Mouse (Mus musculus) kidney, postnatal 10 days (tissue): ENCODE measurements around the gene Tjp3.

ENCODE experiments used
- DNase-seq: peaks from one replicate; pipeline ENCODE4 v3.0.0; 2021; ENCODE audit warnings: mixed read lengths

Tjp3 gene

DNA sequence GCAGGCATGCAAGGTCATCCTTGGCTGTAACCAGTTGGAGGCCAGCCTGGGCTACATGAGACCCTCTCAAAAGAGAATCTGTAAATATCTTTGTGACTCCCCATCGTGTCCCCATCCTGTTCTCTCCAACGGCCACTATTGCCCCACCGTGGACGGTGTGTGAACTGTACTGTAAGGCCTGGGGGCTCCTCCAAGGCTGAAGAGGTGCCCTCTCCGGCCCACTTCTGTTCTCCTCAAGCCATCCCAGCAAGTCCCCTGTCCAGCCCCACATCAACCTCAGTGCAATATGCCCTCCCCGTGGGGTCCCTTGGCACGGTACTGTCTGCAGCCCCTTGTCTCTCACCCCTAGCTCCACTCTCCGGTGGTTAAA, 27.9 kb upstream of the Tjp3 start:
- DNase-seq = no peak

DNA sequence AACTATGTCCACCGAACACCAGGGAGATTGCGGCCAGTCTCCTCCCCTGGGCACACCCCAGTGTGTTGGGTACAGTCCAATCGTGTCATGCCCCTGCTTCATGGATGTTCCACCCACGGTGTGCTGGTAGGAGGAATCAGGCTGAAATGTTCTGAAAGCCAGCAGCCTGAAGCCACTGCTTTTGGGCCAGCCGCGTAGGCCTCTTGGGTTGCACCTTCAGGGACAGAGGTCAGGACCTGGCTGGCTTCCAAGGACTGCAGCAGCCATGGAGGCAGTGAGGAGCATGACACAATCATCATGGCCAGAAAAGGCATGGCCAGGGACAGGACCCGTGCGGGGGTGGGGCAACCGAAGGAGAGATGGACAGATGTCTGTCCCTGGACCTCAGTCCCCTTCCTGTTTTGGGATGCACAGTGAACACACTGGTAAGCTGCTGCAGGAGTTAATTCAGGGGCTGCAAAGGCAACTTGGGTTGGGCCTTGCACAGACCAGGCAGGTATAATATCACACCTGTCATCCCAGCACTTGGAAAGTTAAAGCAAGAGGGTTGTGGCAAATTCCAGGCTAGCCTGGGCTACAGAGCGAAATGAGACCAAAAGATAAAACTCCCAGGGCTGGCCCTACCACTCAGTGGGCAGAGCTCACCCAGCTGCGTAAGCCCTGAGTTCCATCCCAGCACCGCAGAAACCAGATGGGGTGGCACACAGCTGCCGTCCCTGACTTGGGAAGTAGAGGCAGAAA, 27.4 kb upstream of the Tjp3 start:
- DNase-seq = peak; percentile 73

DNA sequence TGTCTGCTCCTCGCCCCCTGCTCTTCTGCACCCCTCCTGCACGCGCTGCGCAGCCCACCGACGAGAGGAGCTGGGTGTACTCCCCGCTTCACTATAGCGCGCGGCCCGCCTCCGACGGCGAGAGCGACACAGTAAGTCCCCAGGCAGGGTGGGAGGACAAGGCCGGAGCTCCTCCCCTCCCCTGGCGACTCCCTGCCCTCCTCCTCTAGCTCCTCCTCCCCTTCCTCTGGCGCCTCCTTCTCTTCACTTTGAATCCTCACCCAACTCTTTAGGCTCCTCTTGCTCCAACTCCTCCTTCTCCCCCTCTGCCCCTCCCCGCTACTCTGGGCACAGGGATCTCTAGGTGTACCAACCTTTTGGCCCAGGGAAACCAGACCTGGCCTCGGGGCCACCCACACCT, 25.9 kb upstream of the Tjp3 start:
- DNase-seq = peak; percentile 85

DNA sequence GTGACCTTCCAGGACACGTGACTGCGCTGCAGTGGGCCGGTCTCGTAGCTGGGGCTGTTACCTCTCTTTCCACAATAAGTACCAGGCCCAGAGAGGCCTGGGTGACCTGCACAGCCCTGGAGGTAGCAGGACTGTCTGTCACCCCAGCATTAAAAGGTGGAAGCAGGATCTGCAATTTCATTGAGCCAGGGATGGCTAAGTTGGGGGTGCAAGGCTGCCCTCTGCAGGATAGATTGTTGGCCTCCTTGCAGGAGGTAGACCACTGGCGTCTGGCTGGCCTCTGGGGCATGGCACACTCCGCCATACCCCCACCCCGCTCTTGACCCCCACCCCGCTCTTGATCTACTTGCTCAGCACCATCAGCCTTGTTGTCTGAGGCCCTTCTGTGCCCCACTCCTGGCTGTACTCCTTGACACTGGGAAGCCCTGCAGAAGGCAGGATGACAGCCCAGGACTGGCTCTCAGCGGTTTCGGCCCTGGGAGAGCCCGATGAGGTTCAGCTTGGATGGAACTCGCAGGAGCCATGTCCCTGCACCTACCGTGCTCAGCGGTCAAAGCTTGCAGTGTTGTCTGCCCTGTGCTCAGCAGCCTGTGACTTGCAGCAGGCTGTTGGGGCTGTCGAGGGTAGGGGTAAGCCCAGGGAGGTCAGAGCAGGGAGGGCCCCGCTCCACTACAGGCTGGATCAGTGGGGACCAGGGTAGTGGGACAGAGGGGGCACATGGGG, 25.1 kb upstream of the Tjp3 start:
- peak; percentile 72 for DNase-seq

DNA sequence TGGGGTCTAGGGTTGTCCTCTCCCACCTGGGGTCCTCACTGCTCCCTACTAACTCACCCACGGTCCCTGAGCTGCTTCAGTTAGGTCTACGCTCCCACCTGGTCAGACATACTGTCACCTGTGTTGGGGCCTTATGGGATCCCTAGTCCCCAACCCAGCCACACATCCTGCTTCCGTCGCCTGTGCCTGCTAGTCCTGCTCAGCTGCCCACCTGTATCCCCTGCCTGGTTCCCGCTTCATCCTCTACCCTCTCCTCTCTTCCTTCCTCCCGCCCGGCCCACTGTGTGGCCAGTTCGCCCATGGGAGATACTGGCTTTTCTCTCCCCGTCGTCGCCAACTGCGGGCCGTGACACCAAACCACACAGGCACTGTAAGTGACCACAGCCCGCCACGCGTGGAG, 24.2 kb upstream of the Tjp3 start:
- DNase-seq = no peak

DNA sequence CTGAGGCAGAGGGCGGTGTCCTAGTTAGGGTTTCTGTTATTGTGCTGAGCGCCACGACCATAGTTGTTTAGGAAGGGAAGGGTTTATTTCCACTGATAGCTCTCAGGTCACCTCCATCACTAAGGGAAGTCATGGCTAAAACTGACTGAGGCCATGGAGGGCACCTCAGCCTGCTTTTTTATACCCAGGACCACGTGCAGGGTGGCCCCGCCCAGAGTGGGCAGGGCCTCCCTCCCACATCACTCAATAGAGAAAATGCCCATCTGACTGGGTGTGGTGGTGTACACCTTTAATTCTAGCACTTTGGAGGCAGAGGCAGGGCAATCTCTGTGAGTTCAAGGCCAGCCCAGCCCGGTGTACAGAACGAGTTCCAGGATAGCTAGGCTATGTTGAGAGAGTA, 22.8 kb upstream of the Tjp3 start:
- DNase-seq = no peak

DNA sequence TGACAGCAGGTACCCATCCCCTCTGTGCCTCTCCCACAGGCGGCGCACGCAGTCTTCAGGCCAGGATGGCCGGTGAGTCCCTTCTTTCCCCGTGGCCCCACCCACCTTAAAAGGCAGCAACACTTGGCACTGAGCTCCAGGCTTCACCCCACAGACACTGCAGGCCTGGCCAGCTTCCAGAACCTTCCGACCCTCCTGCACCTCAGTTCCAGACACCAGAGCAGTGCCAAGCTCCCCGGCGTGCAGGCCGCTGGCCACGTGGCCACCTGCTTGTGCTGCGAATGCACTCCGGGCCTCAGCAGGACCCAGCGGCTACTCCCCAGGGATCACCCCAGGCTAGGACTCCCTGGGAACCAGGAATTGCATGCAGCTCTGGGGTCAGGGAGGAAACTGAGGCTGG, 22.2 kb upstream of the Tjp3 start:
- no peak for DNase-seq

DNA sequence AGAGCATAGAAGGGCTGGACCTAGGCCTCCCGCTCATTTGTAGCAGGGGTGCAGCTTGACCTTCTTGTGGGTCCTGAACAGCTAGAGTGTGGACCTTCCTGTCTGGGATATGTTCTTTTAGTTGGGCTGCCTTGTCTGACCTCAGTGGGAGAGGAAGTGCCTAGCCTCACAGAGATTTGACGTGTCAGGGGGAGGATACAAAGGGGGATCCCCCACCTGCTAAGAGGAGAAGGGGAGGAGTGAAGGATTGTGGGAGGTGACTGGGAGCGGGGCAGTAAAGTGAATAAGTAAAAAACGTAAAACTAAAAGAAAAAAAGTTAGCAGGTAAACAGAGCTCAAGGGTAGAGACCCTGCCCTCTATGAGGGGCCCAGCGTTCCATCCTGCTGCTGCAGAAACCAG, 18.2 kb upstream of the Tjp3 start:
- DNase-seq = no peak

DNA sequence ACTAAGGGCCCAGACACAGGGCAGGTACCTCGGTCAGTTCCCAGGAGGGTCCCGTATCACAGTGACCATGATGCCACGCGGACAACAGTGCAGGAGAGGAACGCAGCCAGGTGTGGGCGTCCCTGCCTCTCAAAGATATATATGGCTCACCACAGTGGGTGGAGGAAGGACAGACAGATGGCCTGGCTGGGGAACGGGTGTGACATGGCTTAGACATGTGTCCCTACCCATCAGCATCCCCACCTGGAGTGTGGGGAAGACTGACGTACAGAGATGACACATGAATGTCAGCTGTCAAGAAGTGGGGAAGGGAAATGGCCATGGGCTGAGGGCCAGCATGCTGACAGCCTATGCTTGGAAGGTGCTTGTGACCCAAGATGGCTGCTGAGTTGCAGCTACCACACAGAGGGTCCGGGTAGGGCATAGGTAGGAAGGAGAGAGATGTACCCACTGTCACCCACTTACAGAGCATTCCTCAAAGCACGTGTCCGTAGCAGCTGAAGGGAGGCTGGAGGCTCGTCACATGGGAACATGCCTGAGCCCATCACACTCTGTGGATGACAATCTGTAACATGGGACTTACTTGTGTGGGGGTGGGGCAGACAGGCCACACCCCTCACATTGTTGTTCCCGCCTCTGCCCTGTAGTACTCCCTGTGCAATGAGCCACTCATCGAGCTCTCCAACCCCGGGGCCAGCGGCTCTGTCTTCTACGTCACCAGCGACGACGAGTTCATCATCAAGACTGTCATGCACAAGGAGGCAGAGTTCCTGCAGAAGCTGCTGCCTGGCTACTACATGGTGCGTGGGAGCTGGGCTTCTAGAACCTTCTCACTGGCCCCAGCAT, 15.7 kb upstream of the Tjp3 start:
- DNase-seq = no peak

DNA sequence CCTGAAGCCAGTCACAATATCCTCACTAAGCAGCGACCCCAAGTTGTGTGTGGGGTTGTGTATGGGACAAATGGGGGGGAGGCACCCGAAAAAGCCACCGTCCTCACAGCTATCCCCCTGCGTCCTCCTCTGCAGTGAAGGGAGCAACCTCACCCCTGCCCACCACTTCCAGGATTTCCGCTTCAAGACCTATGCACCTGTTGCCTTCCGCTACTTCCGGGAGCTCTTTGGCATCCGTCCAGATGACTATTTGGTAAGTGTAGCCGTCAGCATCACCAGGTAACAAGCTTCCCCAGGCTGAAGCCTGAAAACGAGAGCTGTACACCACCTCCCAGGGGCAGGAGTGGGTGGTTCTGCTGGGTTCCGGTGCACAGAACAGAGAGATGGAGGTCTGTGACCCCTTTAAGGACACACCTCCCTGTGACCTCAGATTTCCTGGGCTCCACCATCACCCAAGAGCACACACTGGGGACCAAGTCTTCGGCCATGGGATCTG, 14.8 kb upstream of the Tjp3 start:
- DNase-seq = no peak

DNA sequence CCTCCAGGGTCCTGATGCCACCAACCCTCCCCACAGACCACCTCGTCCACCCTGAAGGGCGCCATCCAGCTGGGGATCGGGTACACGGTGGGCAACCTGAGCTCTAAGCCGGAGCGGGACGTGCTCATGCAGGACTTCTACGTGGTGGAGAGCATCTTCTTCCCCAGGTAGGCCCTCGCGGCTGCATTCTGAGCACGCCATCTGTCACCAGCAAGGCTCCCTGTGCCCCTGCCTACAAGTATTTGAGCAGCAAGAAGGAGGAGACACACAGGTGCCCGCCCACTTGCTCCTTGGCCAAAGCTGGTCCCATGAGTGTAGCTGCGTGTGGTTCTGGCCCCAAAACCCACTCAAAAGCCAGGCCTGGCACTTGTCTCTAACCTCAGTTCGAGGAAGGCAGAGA, 14.3 kb upstream of the Tjp3 start:
- DNase-seq = no peak

DNA sequence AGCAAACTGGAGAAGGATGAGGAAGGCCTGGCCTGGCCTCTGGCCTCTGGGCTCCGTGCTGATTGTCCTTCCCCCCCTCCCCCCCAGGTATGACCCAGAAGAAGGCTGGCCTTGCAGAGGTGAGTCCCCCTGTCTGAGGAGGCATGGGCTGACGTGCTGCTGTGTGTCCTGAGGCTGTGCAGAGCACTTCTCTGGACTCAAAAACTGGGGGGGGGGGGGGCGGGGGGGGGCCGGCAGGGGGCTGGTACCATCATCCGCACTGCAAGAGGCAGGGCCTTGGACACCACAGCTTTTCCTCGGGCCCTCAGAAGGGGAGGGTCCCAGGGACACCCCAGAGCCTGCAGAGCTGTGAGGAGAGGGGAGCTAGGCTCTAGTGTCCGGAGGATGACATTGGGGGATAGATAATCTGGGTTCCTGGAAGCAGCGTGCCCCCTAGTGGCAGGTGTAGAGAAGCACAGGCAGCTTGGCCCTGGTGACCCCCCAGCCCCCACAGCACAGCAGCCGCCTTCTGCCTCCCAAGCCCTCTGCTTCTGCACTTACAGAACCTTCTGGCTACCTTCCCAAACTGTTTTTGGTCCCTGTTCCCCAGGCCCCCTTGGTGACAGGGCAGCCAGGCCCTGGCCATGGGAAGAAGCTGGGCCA, 13.3 kb upstream of the Tjp3 start:
- peak; percentile 69 for DNase-seq

DNA sequence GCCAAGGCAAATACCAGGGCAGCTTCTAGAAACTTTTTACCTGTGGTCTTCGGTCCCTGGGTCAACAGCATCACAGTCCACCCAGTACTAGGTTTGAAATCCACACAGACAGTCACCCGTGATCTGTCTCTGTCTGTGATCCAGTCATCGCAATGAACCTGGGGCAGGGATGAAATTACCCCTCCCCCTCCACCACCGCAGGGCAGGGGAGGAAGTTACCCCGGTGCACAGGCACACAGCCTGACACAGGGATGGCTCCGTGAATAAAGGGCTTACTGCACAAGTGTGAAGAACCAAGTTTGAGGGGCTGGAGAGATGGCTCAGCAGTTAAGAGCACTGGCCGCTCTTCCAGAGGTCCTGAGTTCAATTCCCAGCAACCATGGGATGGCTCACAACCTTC, 12.4 kb upstream of the Tjp3 start:
- DNase-seq = no peak

DNA sequence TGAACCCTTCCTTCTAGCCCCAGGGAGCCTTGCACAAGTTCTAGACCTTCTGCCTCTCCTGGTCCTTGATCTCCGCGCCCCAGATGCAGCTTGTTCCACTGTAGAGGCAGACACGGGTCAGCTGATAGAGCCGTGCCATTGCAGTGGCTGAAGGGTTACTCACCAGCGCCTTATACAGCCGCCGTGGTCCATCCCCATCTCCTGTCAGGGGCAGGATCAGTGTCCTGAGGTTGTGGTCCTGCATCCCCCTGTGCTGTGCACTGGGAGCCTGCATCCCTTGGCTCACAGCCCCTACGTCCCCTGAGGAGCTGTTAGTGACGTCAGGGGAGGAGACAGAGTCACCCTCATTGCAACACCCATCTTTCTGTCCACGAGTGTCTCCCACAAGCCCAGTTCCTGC, 11.9 kb upstream of the Tjp3 start:
- no peak for DNase-seq

DNA sequence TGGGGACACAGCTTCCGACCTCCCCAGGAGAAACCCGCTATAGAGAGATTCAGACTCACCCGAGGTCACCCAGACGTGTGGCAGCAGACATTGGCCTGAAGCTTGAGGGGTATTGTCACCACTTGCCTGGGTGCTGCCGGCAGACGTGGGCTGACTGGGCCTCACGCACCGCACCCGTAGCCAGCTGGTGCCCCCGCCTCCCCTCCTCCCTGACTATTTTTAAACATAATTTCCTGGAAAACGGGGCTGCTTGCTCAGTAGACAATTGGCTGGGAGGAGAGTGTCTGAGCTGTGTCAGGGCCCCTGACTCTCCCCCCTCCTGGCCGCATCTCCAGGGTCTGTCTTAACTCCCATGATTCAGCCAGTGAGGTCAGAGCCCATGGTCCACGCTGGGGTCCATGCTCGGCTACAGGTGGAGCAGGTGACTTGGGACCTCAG, 11.4 kb upstream of the Tjp3 start:
- DNase-seq = peak; percentile 57

DNA sequence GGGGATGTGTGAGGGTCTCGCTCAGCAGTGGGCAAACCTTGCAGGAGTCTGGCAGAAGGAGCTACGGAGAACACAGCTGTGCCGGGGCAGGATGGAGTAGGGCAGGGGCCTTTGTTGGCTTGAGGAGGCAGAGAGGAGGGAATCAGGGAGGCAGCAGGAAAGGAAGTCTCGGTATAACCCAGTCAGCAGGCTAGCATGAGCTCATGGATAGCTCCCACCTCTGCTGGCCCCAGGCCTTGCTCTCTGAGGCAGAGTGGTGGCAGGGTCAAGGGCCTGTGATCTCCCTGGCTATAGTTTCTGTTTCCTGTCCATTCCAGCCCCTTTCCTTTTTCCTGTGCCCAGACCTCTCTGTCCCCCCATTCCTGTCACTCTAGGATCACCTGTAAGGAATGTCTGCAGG, 10.9 kb upstream of the Tjp3 start:
- peak; percentile 57 for DNase-seq

DNA sequence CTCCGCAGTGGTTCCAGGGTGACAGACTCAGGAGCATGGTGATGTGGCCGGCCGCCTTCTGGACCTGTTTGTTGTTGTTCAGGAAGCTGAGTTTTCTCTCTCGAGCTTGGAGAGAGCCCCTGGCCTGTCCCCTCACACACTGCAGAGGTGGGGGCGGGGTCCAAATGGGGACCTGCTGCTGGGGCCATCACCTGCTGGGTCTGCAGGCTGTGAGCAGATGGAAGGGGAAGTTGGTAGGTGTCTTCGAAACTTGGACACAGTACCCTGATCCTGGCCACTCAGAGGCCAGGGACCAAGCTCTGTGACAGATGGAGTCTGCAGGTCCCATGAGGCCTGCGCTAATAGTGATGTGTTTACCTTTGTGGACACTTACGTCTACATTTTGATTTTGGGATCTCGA, 9.9 kb upstream of the Tjp3 start:
- no peak for DNase-seq

DNA sequence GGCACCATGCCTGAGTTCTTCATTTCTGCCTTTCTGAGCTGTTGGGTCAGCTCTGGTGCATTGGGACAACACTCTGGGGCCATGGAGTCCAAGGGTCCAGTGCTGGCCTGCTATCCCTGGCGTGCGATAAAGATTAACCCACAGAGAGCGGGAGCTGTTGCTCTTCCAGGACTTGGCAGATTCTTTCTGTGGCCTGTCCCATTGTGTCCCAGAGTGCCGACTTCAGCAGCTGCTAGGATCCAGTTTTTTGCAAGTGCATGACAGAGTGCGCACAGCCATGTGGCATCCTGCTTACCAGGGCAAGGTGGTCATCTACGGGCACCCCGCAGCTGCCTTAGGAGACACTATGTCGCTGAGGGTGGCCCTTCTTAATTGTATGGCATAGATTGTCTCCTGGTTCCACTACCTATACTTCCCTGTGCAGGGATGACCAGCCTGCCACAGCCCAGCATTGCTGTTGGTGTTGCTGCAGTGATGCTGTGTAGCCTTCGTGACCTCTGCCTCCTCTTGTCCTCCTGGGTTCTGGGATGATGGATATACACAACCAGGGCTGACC, 9.0 kb upstream of the Tjp3 start:
- peak; percentile 66 for DNase-seq

DNA sequence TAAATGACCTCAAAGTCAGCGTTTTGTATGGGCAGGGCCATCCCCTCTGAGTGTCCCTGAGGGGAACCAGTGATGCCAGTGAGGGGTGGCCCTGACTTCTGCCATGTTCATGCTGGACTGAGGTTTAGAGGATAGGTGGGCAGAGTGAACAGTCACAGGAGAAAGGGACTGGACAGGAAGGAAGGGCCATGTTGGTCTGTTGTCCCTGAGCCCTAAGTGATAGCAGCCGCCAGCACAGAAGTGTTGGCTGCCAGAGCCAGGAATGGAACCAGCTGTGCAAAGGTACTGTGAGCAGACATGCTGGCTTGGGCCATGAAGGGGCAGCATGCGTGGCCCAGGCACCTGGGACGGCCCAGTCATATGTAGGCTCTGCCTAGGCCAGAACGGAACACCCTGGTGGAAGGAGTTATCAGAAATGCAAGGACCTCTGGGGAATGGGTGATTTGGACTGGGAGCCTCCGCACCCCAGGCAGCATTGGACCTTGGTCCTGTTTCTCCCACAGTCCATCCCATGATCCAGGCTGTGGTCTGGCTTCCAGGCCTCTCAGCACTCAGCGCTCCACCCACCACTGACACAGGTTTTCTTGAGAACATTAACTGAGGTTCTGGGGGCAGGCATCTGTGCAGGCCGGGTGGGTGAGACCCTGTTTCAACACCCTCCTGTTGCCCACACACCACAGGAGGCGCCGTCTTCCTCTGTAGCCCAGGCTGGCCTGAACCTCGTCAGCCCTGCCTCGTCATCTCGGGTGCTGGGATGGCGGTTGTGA, 8.4 kb upstream of the Tjp3 start:
- peak; percentile 74 for DNase-seq

DNA sequence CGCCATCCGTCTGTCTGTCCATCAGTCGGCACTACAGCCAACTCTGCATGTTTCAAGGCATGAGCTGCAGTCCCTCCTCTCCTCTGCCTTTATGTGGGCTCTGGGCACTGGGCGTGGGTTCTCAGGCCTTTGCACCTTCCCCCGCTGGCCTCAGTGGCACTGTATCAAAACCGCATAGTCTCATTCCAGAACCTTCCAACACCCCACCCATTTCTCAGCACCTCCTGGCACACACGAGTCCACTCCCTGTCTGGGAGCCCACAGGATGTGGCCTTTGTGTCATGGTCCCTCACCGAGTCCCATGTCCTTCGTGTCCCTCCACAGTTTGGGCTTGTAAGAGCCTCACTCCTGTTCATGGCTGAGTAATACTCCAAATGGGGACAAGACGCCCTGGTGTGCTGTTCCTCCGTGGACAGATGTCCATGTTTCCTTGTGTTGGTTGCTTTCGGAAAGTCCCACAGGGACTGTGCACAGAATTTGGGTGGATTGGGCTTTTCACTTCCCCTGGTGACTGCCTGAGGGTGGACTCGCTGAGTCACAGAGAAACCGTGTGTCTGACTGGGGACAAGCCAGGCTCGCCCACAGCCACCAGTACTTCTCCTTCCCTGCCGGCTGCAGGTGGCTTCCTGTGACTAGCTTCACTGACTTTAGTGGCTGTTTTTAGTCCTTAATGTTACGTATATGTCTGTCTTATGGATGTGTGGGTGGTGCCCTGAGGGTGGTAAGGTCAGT, 7.2 kb upstream of the Tjp3 start:
- DNase-seq = no peak

DNA sequence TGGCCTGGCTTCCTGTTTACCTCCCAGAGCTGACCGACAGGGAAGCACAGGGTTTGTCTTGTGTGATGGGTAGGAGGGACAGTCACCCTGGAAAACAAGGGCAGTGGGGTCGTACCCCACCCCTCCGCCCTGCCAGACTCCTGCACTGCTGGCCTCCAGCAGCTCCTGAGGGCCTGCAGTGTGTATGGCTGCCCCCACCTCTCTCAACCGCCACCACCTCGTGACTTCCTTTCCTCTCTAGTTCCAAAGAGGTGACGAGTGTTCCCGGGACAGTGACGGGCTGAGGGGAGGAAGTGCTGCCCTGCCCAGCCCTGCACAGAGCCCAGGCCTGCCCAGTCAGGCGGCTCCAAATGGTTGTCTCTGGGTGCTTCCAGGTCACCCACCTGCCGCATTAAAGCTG, 6.5 kb upstream of the Tjp3 start:
- DNase-seq = peak; percentile 73
